Mouse (Mus musculus) CH12.LX (cell line): Measurements from ENCODE around the gene Epc2. TPM values are rescaled to one million over a fixed set of nuclear protein-coding genes. Genes with fewer than 3 reads are reported as not detected.
A peak's percentile ranks its signal among the peaks of the same experiment; 100 is the strongest.

Experiments
- DNase-seq: peaks from one replicate; pipeline ENCODE4 v3.0.0-alpha.2; 2013; ENCODE audit errors: extremely low read depth
- H3K27ac ChIP-seq: 2 replicates; pipeline ENCODE4 v1.5.1; 2012; ENCODE audit warnings: low read depth, mild to moderate bottlenecking, control low read depth, moderate library complexity; ENCODE audit not compliant: insufficient read depth
- H3K27me3 ChIP-seq: replicated peaks from 2 replicates; pipeline ENCODE3; 2012; ENCODE audit warnings: inconsistent platforms
- H3K36me3 ChIP-seq, 2 experiments: replicated peaks in 1 of 2; 2 replicates each; pipeline versions ENCODE3 to v1.6.1; 2012; ENCODE audit warnings: inconsistent platforms in 1 of 2, low read length in 1 of 2, mild to moderate bottlenecking in 1 of 2, mixed read lengths in 1 of 2, moderate library complexity in 1 of 2; ENCODE audit not compliant: control insufficient read depth in 1 of 2, insufficient read depth in 1 of 2
- H3K4me1 ChIP-seq, 2 experiments: 2 replicates each; pipeline ENCODE4 v1.6.1; 2012; ENCODE audit warnings: inconsistent platforms in 1 of 2, moderate library complexity in 1 of 2; ENCODE audit not compliant: insufficient read depth in 2 of 2, control insufficient read depth in 1 of 2
- H3K4me2 ChIP-seq: 2 replicates; pipeline ENCODE4 v1.6.1; 2012; ENCODE audit warnings: low read depth, mild to moderate bottlenecking, control low read depth; ENCODE audit not compliant: poor library complexity, insufficient read depth, severe bottlenecking
- H3K4me3 ChIP-seq, 3 experiments: fragments of 150-350 bp in 1 of 3; sonication (generic) in 1 of 3; replicated peaks in 1 of 3; 2 replicates each; pipeline versions ENCODE3 to v1.5.1; 2011 to 2012; ENCODE audit warnings: low read depth in 2 of 3, low read length in 2 of 3, mild to moderate bottlenecking in 2 of 3, moderate library complexity in 2 of 3, control low read depth in 1 of 3, improper control_type of control experiment in 1 of 3, inconsistent platforms in 1 of 3, mixed read lengths in 1 of 3; ENCODE audit not compliant: poor library complexity in 1 of 3
- H3K79me2 ChIP-seq: replicated peaks from 2 replicates; pipeline ENCODE4 v1.6.1; 2012; ENCODE audit warnings: mild to moderate bottlenecking, moderate library complexity; ENCODE audit not compliant: control insufficient read depth, poor library complexity, insufficient read depth, severe bottlenecking; ENCODE audit errors: extremely low read depth
- H3K9ac ChIP-seq: 2 replicates; pipeline ENCODE4 v1.6.1; 2012; ENCODE audit warnings: low read depth, mild to moderate bottlenecking, control low read depth, moderate library complexity; ENCODE audit not compliant: insufficient read depth
- H3K9me3 ChIP-seq: replicated peaks from 2 replicates; pipeline ENCODE3; 2012; ENCODE audit warnings: low read length, inconsistent platforms, mixed read lengths
- BHLHE40 ChIP-seq: IDR thresholded peaks from 2 replicates; pipeline ENCODE4 v1.6.1; 2011; ENCODE audit warnings: mild to moderate bottlenecking, low read depth, low read length, improper control_type of control experiment
- CTCF ChIP-seq, 2 experiments: IDR thresholded peaks in 1 of 2; conservative IDR thresholded peaks in 1 of 2; 2 replicates each; pipeline ENCODE4 v1.5.1; 2011 to 2012; ENCODE audit warnings: low read depth in 2 of 2, low read length in 2 of 2, improper control_type of control experiment in 1 of 2, inconsistent platforms in 1 of 2, mild to moderate bottlenecking in 1 of 2, moderate library complexity in 1 of 2
- ETS1 ChIP-seq: conservative IDR thresholded peaks from 2 replicates; pipeline ENCODE4 v1.6.1; 2012; ENCODE audit warnings: low read depth, mild to moderate bottlenecking, inconsistent platforms, low read length, improper control_type of control experiment, moderate library complexity
- JUN ChIP-seq: IDR thresholded peaks from 2 replicates; pipeline ENCODE4 v1.6.1; 2011; ENCODE audit warnings: low read depth, mild to moderate bottlenecking, low read length, improper control_type of control experiment, moderate library complexity; ENCODE audit not compliant: insufficient read depth
- KAT2A ChIP-seq: IDR thresholded peaks from 2 replicates; pipeline ENCODE4 v1.6.1; 2012; ENCODE audit warnings: low read length, improper control_type of control experiment, inconsistent platforms; ENCODE audit not compliant: insufficient replicate concordance
- MXI1 ChIP-seq: IDR thresholded peaks from 2 replicates; pipeline ENCODE4 v1.6.1; 2011; ENCODE audit warnings: mild to moderate bottlenecking, low read depth, low read length, improper control_type of control experiment
- POLR2AphosphoS2 ChIP-seq: IDR thresholded peaks from 2 replicates; pipeline ENCODE4 v1.6.1; 2011; ENCODE audit warnings: low read depth, low read length, improper control_type of control experiment
- RAD21 ChIP-seq: IDR thresholded peaks from 2 replicates; pipeline ENCODE4 v1.6.1; 2011; ENCODE audit warnings: low read depth, mild to moderate bottlenecking, low read length, improper control_type of control experiment, moderate library complexity
- SMC3 ChIP-seq: IDR thresholded peaks from 2 replicates; pipeline ENCODE4 v1.6.1; 2011; ENCODE audit warnings: low read depth, low read length, improper control_type of control experiment
- ZNF384 ChIP-seq: IDR thresholded peaks from 2 replicates; pipeline ENCODE4 v1.6.1; 2012; ENCODE audit warnings: low read depth, low read length, improper control_type of control experiment, inconsistent platforms
- dilution Hi-C: fragments of 300-500 bp; cut with MboI; formaldehyde crosslinking; loops from 2 replicates; pipeline ENCODE4 v1.14.3; 2020; ENCODE audit warnings: low sequenced_read_pairs; ENCODE audit not compliant: extremely low pct_unique_long_range_greater_than_20kb, extremely low pct_ligation_motif_present
- in situ Hi-C: fragments of 300-500 bp; cut with MboI; formaldehyde crosslinking; loops from 3 replicates; pipeline ENCODE4 v1.14.3; 2019; ENCODE audit warnings: low sequenced_read_pairs, low pct_ligation_motif_present, low pct_unique_long_range_greater_than_20kb, mixed read lengths
- polyA plus RNA-seq: library from polyadenylated mRNA; unstranded; fragments of >175 nt; gene quantifications from 2 replicates; pipeline ENCODE4 v1.2.1, GENCODE M21; 2012; ENCODE audit warnings: low read depth; ENCODE audit not compliant: insufficient read length
- total RNA-seq, 2 experiments: library from RNA; depleted of rRNA; stranded (reverse); fragments of 300-350 nt in 1 of 2; fragments of >200 nt in 1 of 2; gene quantifications; 2 replicates each; pipeline ENCODE4 v1.2.3; 2012 to 2014

Epc2 gene
- total and polyA plus RNA-seq, 3 experiments, result 10.5 to 22.8 (median 19.2) TPM

- Histone ChIP-seq H3K4me3 (no peak overlapping the region), H3K27me3 (peaks cover 16% of the 10 kb centered on the region), H3K9ac (no peak overlapping the region), H3K4me1 (peaks cover 0 to 4% of the 10 kb centered on the region in 2 experiments; a peak in 1 of 4 replicates), H3K9me3 (no peaks in the 10 kb centered on the region), H3K4me2 (no peak overlapping the region), H3K27ac (no peak overlapping the region), H3K79me2 (no peaks in the 10 kb centered on the region), H3K36me3 (no peaks in the 10 kb centered on the region)
- no peak for DNase-seq
- TF ChIP-seq SMC3 (peak; percentile 17; the same call in 1 of the 2 replicates), RAD21 (peak; percentile 40), CTCF (conservative IDR thresholded peaks at IDR 0.05 in 1 of 2, IDR thresholded peaks at IDR 0.05 in 1 of 2; ENCODE audit: low read depth in 2 of 2, low read length in 2 of 2) (peak in 1 of 2 experiments; percentile 44; a peak in 2 of 4 replicates), JUN (no peak)
- in situ Hi-C loops (no loop called here), dilution Hi-C loops (no loop called here)
These were observed 5.0 kb upstream of the Epc2 start for GRCm38 (mm10) chr2:49446238-49446637.

GRCm38 (mm10) chr2:49447586-49448475 is 3.5 kb upstream of the Epc2 start:
- Histone ChIP-seq H3K27me3 (peaks cover 16% of the 10 kb centered on the region), H3K79me2 (0 out of 2 replicates have a peak, but pooled peaks cover 5% of the 10 kb centered on the region), H3K4me3 (no peak overlapping the region)
- in situ Hi-C loops, result no loop called here
- TF ChIP-seq KAT2A (no peak), SMC3 (peak; percentile 32), MXI1 (no peak), ETS1 (no peak), BHLHE40 (no peak), POLR2AphosphoS2 (no peak), RAD21 (peak; percentile 25), CTCF (conservative IDR thresholded peaks at IDR 0.05 in 1 of 2, IDR thresholded peaks at IDR 0.05 in 1 of 2; ENCODE audit: low read depth in 2 of 2, low read length in 2 of 2) (peak in 1 of 2 experiments; percentile 29; a peak in 1 of 4 replicates)
- TF ChIP-seq, all 38 proteins: peak for 3
- no peaks in the 10 kb centered on the region for H3K9me3 ChIP-seq
- H3K4me1 ChIP-seq, result peaks cover 0 to 4% of the 10 kb centered on the region in 2 experiments; a peak in 1 of 4 replicates
- no peak for DNase-seq
- H3K27ac ChIP-seq, result no peak overlapping the region
- dilution Hi-C loops, result no loop called here
- no peak overlapping the region for H3K4me2 ChIP-seq
- H3K36me3 ChIP-seq, result no peaks in the 10 kb centered on the region
- H3K9ac ChIP-seq, result no peak overlapping the region

GRCm38 (mm10) chr2:49450467-49450866 is 819 bp upstream of the Epc2 start:
- peaks cover 0 to 16% of the 10 kb centered on the region in 2 experiments; a peak in 2 of 4 replicates for H3K4me1 ChIP-seq
- TF ChIP-seq POLR2AphosphoS2, result no peak
- TF ChIP-seq ZNF384, result peak; percentile 59; the same call in 1 of the 2 replicates
- TF ChIP-seq, all 38 proteins: peak for 1
- dilution Hi-C loops (no loop called here), in situ Hi-C loops (loop anchor here (5.0 kb wide), 1 partner anchor 42 kb away; no protein-coding TSS in a partner anchor)
- peak overlapping the region; percentile 49 to 95 (median 84) for H3K4me3 ChIP-seq
- peaks cover 25% of the 10 kb centered on the region for H3K79me2 ChIP-seq
- H3K4me2 ChIP-seq, result peak overlapping the region; percentile 63
- H3K36me3 ChIP-seq, result no peaks in the 10 kb centered on the region
- H3K9ac ChIP-seq, result peak overlapping the region; percentile 99; the same call in 1 of the 2 replicates
- peaks cover 16% of the 10 kb centered on the region for H3K27me3 ChIP-seq
- H3K9me3 ChIP-seq, result no peaks in the 10 kb centered on the region
- no peak for DNase-seq
- no peak overlapping the region for H3K27ac ChIP-seq
